Mouse (Mus musculus) hindbrain, embryonic 13.5 days (tissue): ENCODE results near the gene BC005624. TPM values are rescaled to one million over a fixed set of nuclear protein-coding genes. Genes with fewer than 3 reads are reported as not detected.

Experiments used
- ATAC-seq: fragments of 200-750 bp; cut with Nextera tagmentation; 2 replicates; pipeline ENCODE4 v1.8.0; 2017; ENCODE audit warnings: moderate TSS enrichment; ENCODE audit not compliant: low FRiP score
- H3K27ac ChIP-seq: fragments of 300-500 bp; sonication (generic); 2 replicates; pipeline ENCODE4 v1.5.1; 2015; ENCODE audit warnings: inconsistent platforms, mild to moderate bottlenecking, moderate library complexity
- H3K27me3 ChIP-seq: fragments of 300-500 bp; sonication (generic); 2 replicates; pipeline ENCODE4 v1.6.1; 2015; ENCODE audit warnings: mild to moderate bottlenecking, inconsistent platforms
- H3K36me3 ChIP-seq: fragments of 300-500 bp; sonication (generic); 2 replicates; pipeline ENCODE4 v1.6.1; 2015; ENCODE audit warnings: mild to moderate bottlenecking, inconsistent platforms
- H3K4me1 ChIP-seq: fragments of 300-500 bp; sonication (generic); replicated peaks from 2 replicates; pipeline ENCODE4 v1.6.1; 2015; ENCODE audit warnings: inconsistent platforms
- H3K4me2 ChIP-seq: fragments of 300-500 bp; sonication (generic); 2 replicates; pipeline ENCODE4 v1.6.1; 2015; ENCODE audit warnings: inconsistent platforms, mild to moderate bottlenecking, moderate library complexity
- H3K4me3 ChIP-seq: fragments of 300-500 bp; sonication (generic); 2 replicates; pipeline ENCODE4 v1.5.1; 2015; ENCODE audit warnings: mild to moderate bottlenecking, inconsistent platforms
- H3K9ac ChIP-seq: fragments of 300-500 bp; sonication (generic); 2 replicates; pipeline ENCODE4 v1.6.1; 2015; ENCODE audit warnings: mild to moderate bottlenecking, inconsistent platforms
- H3K9me3 ChIP-seq: fragments of 300-500 bp; sonication (generic); 2 replicates; pipeline ENCODE4 v1.6.1; 2016; ENCODE audit warnings: inconsistent platforms
- WGBS: fragments of 180-500 bp; shearing (Covaris S2); methylation state at CpG from one replicate; pipeline ENCODE4 v1.1.7; 2015; 5-methylcytosine and 5-hydroxymethylcytosine counted together
- polyA plus RNA-seq: library from polyadenylated mRNA; unstranded; fragments of >200 nt; fragmentation: Nextera tagmentation; extraction: Ambion mirVana; gene quantifications from 2 replicates; pipeline ENCODE4 v1.2.1, GENCODE M21; 2015

Gene BC005624
- 90.9 and 99.6 TPM in 2 replicates for polyA plus RNA-seq

DNA sequence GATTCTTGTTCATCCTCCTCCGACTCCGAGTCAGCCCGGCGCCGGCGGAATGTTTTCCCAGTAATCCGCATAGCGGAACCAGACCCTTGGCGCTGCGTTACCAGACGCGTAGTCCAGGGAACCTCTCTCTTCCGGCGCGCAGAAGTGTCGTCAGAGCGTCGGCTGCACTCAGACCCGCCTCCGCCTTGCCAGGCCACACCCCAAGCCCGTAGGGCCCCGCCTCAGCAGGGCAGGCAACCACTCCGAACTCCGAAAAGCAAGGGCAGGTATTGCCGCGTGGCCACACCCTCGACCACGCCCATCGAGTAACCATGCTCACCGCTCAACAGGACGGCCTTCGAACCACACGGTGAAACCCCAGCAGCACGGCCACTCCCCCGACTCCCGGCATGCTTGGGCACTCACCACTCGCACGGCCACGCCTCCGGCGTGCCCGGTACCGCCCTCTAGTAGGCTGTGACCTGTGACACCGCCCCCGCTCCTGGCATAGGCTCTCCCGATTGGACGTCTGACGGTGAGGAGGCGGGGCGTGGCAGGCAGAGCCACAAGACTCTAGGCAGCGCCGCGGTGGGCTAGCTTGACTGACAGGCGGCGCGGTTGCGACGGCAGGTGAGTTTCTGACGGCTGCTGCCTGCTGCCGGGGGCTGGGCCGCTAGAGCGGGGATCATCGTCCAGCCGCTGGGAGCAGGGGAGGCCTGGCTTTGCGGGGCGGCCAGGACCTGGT is at the start of gene BC005624, which contains the start of gene Usp20:
BC005624 (minus strand) TSS at position 412 of the 724 bp plus-strand sequence.
Usp20 (plus strand) TSS at position 490 of the 724 bp plus-strand sequence.
- peak; percentile 98 for ATAC-seq
- peaks cover 32% of the 10 kb centered on the region for H3K36me3 ChIP-seq
- no peaks in the 10 kb centered on the region for H3K9me3 ChIP-seq
- H3K9ac ChIP-seq, result peak within 1 kb of the TSS; percentile 83
- H3K4me2 ChIP-seq, result peak within 1 kb of the TSS; percentile 79
- no peaks in the 10 kb centered on the region for H3K27me3 ChIP-seq
- WGBS, result under 1% methylated on average over 66 of the region's 66 CpGs
- peak within 1 kb of the TSS; percentile 66 for H3K4me3 ChIP-seq
- peaks cover 33% of the 10 kb centered on the region for H3K4me1 ChIP-seq
- H3K27ac ChIP-seq, result peak within 1 kb of the TSS; percentile 71

- H3K27ac ChIP-seq, result no peak overlapping the region
- WGBS, result 76% methylated on average over 8 of the region's 8 CpGs
- H3K27me3 ChIP-seq, result no peaks in the 10 kb centered on the region
- peaks cover 57% of the 10 kb centered on the region for H3K36me3 ChIP-seq
- H3K9ac ChIP-seq, result no peak overlapping the region
- no peak overlapping the region for H3K4me3 ChIP-seq
- no peaks in the 10 kb centered on the region for H3K9me3 ChIP-seq
- no peak overlapping the region for H3K4me2 ChIP-seq
- ATAC-seq, result no peak
- H3K4me1 ChIP-seq, result no peaks in the 10 kb centered on the region
Measured at GRCm38 (mm10) chr2:31026642-31027041, 44.6 kb upstream of the BC005624 start.

DNA sequence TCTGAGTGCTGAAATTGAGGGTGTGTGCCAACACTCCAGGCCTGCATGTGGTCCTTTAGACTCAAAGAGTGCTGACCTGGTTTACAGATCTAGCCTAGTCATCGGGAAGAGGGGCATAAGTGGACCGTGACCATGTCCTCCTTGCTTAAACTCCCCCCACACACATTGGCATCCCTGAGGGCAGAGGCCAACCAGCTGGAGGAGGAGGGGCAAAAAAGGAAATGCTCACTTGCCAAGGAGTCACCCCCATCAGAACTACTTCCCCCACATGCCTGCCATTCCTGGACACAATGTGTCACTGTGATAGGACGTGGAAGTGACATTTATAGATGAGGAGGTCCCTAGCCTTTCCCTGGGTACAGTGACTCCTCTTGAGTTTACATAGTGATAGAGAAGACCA is 43.5 kb upstream of the BC005624 start:
- Histone ChIP-seq H3K27ac (no peak overlapping the region), H3K36me3 (peaks cover 60% of the 10 kb centered on the region), H3K4me2 (no peak overlapping the region), H3K9ac (no peak overlapping the region), H3K4me1 (no peaks in the 10 kb centered on the region), H3K9me3 (no peaks in the 10 kb centered on the region), H3K27me3 (no peaks in the 10 kb centered on the region), H3K4me3 (no peak overlapping the region)
- WGBS, result 83% methylated on average over 3 of the region's 3 CpGs
- no peak for ATAC-seq

- no peak overlapping the region for H3K27ac ChIP-seq
- no peak for ATAC-seq
- peaks cover 60% of the 10 kb centered on the region for H3K36me3 ChIP-seq
- no peak overlapping the region for H3K4me2 ChIP-seq
- no peaks in the 10 kb centered on the region for H3K4me1 ChIP-seq
- H3K27me3 ChIP-seq, result no peaks in the 10 kb centered on the region
- no peak overlapping the region for H3K9ac ChIP-seq
- H3K4me3 ChIP-seq, result no peak overlapping the region
- no peaks in the 10 kb centered on the region for H3K9me3 ChIP-seq
- WGBS, result 23% methylated on average over 5 of the region's 5 CpGs
Measured at GRCm38 (mm10) chr2:31024618-31025370, 42.8 kb upstream of the BC005624 start.

DNA sequence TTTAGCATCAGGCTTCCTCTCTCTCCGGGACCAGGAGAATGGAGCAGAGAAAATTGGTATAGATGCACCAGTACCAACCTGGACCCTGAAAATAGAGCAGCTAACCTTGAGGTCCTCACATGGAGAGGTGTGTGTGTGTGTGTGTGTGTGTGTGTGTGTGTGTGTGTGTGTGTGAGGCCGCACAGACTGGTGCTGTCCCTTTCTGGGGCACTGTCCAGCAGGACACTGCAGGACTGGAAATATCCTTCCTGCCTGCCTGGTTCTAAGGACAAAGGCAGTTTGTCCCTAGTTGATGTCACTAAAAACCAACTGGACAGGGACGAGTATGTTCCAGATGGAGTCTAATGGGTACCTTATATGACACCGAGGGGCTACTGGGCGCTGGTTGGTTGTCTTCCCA is 41.9 kb upstream of the BC005624 start:
- H3K27ac ChIP-seq, result no peak overlapping the region
- no peak overlapping the region for H3K4me3 ChIP-seq
- H3K9me3 ChIP-seq, result no peaks in the 10 kb centered on the region
- no peak overlapping the region for H3K9ac ChIP-seq
- ATAC-seq, result no peak
- H3K36me3 ChIP-seq, result peaks cover 65% of the 10 kb centered on the region
- 86% methylated on average over 5 of the region's 5 CpGs for WGBS
- no peak overlapping the region for H3K4me2 ChIP-seq
- no peaks in the 10 kb centered on the region for H3K27me3 ChIP-seq
- H3K4me1 ChIP-seq, result no peaks in the 10 kb centered on the region

GRCm38 (mm10) chr2:31020202-31020601 is 38.2 kb upstream of the BC005624 start:
- H3K9ac ChIP-seq, result no peak overlapping the region
- no peak overlapping the region for H3K27ac ChIP-seq
- 96% methylated on average over 2 of the region's 2 CpGs for WGBS
- no peaks in the 10 kb centered on the region for H3K27me3 ChIP-seq
- peaks cover 78% of the 10 kb centered on the region for H3K36me3 ChIP-seq
- no peak overlapping the region for H3K4me3 ChIP-seq
- no peak for ATAC-seq
- H3K9me3 ChIP-seq, result no peaks in the 10 kb centered on the region
- H3K4me1 ChIP-seq, result no peaks in the 10 kb centered on the region
- H3K4me2 ChIP-seq, result no peak overlapping the region

GRCm38 (mm10) chr2:31019011-31019410 is 37.0 kb upstream of the BC005624 start:
- 90% methylated on average over 8 of the region's 8 CpGs for WGBS
- no peak for ATAC-seq
- Histone ChIP-seq H3K9ac (no peak overlapping the region), H3K36me3 (peaks cover 88% of the 10 kb centered on the region), H3K4me3 (no peak overlapping the region), H3K27ac (no peak overlapping the region), H3K9me3 (no peaks in the 10 kb centered on the region), H3K4me1 (no peaks in the 10 kb centered on the region), H3K27me3 (no peaks in the 10 kb centered on the region), H3K4me2 (no peak overlapping the region)

DNA sequence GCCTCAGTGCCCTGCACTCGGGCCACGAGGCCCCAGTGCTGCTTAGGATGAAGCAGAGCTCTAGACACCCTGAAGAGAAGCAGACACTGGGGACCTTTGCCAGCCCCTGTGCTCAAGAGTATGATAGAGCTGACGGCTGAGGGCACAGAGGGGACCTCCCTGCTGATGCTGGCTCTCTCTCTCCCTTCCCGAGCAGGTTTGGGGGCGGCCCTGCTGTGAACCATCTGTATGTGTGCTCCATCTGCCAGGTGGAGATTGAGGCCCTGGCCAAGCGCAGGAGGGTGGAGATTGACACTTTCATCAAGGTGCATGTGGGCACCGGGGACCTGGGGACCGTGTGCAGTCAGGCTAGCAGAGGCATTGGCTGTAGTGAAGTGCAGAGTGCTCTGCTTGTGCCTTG is 36.5 kb upstream of the BC005624 start:
- H3K27me3 ChIP-seq, result no peaks in the 10 kb centered on the region
- H3K9ac ChIP-seq, result no peak overlapping the region
- peaks cover 93% of the 10 kb centered on the region for H3K36me3 ChIP-seq
- WGBS, result 87% methylated on average over 8 of the region's 8 CpGs
- no peaks in the 10 kb centered on the region for H3K4me1 ChIP-seq
- no peak overlapping the region for H3K4me3 ChIP-seq
- H3K9me3 ChIP-seq, result no peaks in the 10 kb centered on the region
- H3K4me2 ChIP-seq, result no peak overlapping the region
- no peak overlapping the region for H3K27ac ChIP-seq
- no peak for ATAC-seq

- no peak for ATAC-seq
- H3K9ac ChIP-seq, result no peak overlapping the region
- no peak overlapping the region for H3K4me2 ChIP-seq
- H3K4me1 ChIP-seq, result no peaks in the 10 kb centered on the region
- H3K9me3 ChIP-seq, result no peaks in the 10 kb centered on the region
- no peak overlapping the region for H3K4me3 ChIP-seq
- H3K36me3 ChIP-seq, result peaks cover 95% of the 10 kb centered on the region
- H3K27ac ChIP-seq, result no peak overlapping the region
- WGBS, result 96% methylated on average over 18 of the region's 18 CpGs
- H3K27me3 ChIP-seq, result no peaks in the 10 kb centered on the region
Measured at GRCm38 (mm10) chr2:31017625-31018317, 35.8 kb upstream of the BC005624 start.

DNA sequence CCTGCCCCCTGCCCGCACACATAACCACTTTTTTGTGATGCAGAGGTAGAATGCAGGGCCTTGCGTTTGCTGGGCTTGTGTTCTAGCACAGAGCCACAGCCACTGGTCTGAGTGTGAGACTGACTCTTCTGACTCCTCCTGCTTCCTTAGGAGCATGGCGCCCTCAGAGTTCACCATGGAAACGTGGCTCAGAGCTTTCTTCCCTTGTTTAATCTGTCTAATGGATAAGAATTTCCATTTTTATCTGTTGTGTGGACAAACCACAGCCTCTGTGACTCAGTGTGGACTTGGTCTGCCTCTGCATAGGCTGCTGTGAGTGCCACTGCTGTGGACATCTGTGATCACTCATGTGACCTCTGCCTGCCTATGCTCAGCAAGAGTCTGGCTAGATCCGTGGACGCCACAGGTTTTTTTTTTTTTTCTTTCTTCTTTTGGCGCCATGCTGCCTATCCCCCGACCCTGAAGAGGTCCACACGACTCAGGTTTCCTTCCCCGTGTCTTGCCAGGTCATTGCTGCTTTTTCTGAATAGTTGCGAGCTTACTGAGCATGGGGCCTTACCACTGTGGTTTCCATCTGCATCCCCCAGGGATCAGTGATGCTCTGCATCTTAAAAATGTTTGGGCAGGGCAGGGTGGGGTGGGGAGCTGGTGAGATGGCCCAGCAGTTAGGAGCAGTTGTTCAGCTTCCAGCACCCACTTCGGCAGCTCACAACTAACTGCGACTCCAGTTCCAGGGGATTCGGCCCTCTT is 31.5 kb upstream of the BC005624 start:
- Histone ChIP-seq H3K4me1 (no peaks in the 10 kb centered on the region), H3K9me3 (no peaks in the 10 kb centered on the region), H3K4me3 (no peak overlapping the region), H3K27ac (no peak overlapping the region), H3K27me3 (no peaks in the 10 kb centered on the region), H3K4me2 (no peak overlapping the region), H3K9ac (no peak overlapping the region), H3K36me3 (peaks cover 95% of the 10 kb centered on the region)
- 76% methylated on average over 14 of the region's 14 CpGs for WGBS
- no peak for ATAC-seq

GRCm38 (mm10) chr2:31007208-31007607 is 25.2 kb upstream of the BC005624 start:
- no peak overlapping the region for H3K4me3 ChIP-seq
- H3K9ac ChIP-seq, result no peak overlapping the region
- H3K27me3 ChIP-seq, result no peaks in the 10 kb centered on the region
- ATAC-seq, result no peak
- no peak overlapping the region for H3K4me2 ChIP-seq
- H3K4me1 ChIP-seq, result peaks cover 8% of the 10 kb centered on the region; the same call in 1 of the 2 replicates
- H3K36me3 ChIP-seq, result peaks cover 96% of the 10 kb centered on the region
- no peak overlapping the region for H3K27ac ChIP-seq
- 90% methylated on average over 5 of the region's 5 CpGs for WGBS
- no peaks in the 10 kb centered on the region for H3K9me3 ChIP-seq

DNA sequence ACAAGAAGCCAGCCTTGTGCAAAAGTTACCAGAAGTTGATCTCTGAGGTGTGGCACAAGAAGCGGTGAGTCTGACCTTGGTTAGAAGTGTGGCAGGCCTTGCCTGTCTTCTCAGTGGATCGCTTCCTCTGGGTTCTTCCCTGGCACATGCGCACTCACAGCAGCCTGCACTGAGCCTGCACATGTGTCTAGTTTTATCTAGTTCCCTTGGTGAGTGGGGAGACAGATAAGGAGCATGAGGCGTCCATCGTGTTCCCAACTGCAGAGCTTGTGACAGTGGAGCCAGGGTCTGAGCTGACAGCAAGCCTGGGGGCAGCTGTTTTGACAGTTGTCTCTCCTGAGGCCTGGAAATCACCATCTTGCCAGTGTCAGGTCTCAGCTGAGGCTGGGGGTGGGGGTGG is 24.4 kb upstream of the BC005624 start:
- no peak overlapping the region for H3K4me3 ChIP-seq
- H3K27ac ChIP-seq, result peak overlapping the region; percentile 35; the same call in 1 of the 2 replicates
- H3K27me3 ChIP-seq, result no peaks in the 10 kb centered on the region
- H3K4me1 ChIP-seq, result peaks cover 8% of the 10 kb centered on the region; the same call in 1 of the 2 replicates
- WGBS, result 78% methylated on average over 5 of the region's 5 CpGs
- ATAC-seq, result no peak
- H3K36me3 ChIP-seq, result peaks cover 96% of the 10 kb centered on the region
- H3K4me2 ChIP-seq, result no peak overlapping the region
- H3K9me3 ChIP-seq, result no peaks in the 10 kb centered on the region
- no peak overlapping the region for H3K9ac ChIP-seq
